Mouse (Mus musculus): Measurements from ENCODE around the gene Rbfox1. TPM values are rescaled to one million over a fixed set of nuclear protein-coding genes. Genes with fewer than 3 reads are reported as not detected.

The Rbfox1 gene
- total RNA-seq, 2 experiments from 2014 or later, result 315 to 328 TPM

GRCm38 (mm10) chr16:6503573-6504331, 618.6 kb downstream of the Rbfox1 start:
- intact Hi-C loops (cut with DNase I), result no loop called here
- DNase-seq (ENCODE audit: low spot score in 2 of 2), result peak; percentile 60 to 78

- intact Hi-C loops (cut with DNase I), result no loop called here
- DNase-seq (ENCODE audit: low spot score in 2 of 2), result no peak
These were observed 623.8 kb downstream of the Rbfox1 start for GRCm38 (mm10) chr16:6508924-6509323.

- peak; percentile 34 to 39 for DNase-seq (ENCODE audit: low spot score in 2 of 2)
- intact Hi-C loops (cut with DNase I), result no loop called here
These were observed 634.3 kb downstream of the Rbfox1 start for GRCm38 (mm10) chr16:6519474-6519873.

- intact Hi-C loops (cut with DNase I), result no loop called here
- DNase-seq (ENCODE audit: low spot score in 2 of 2), result peak; percentile 42 to 61
These were observed 640.5 kb downstream of the Rbfox1 start for GRCm38 (mm10) chr16:6525507-6526170.

GRCm38 (mm10) chr16:6531459-6531858, 646.3 kb downstream of the Rbfox1 start:
- intact Hi-C loops (cut with DNase I), result no loop called here
- DNase-seq (ENCODE audit: low spot score in 2 of 2), result no peak

GRCm38 (mm10) chr16:6532077-6532995, 647.2 kb downstream of the Rbfox1 start:
- DNase-seq (ENCODE audit: low spot score in 2 of 2), result no peak
- intact Hi-C loops (cut with DNase I), result no loop called here

GRCm38 (mm10) chr16:6555776-6556175, 670.6 kb downstream of the Rbfox1 start:
- intact Hi-C loops (cut with DNase I), result no loop called here

GRCm38 (mm10) chr16:6557726-6558125, 672.6 kb downstream of the Rbfox1 start:
- intact Hi-C loops (cut with DNase I), result no loop called here
- DNase-seq (ENCODE audit: low spot score in 2 of 2), result no peak

More at GRCm38 (mm10) chr16:6555776-6556175, 670.6 kb downstream of the Rbfox1 start:
- no peak for DNase-seq (ENCODE audit: low spot score in 2 of 2)

GRCm38 (mm10) chr16:6584700-6585099, 699.5 kb downstream of the Rbfox1 start:
- intact Hi-C loops (cut with DNase I), result no loop called here
- no peak for DNase-seq (ENCODE audit: low spot score in 2 of 2)

GRCm38 (mm10) chr16:6585204-6585603, 700.0 kb downstream of the Rbfox1 start:
- no peak for DNase-seq (ENCODE audit: low spot score in 2 of 2)
- intact Hi-C loops (cut with DNase I), result no loop called here

GRCm38 (mm10) chr16:6616526-6616925, 731.4 kb downstream of the Rbfox1 start:
- no peak for DNase-seq (ENCODE audit: low spot score in 2 of 2)
- intact Hi-C loops (cut with DNase I), result no loop called here

GRCm38 (mm10) chr16:6640330-6640729, 755.2 kb downstream of the Rbfox1 start:
- intact Hi-C loops (cut with DNase I), result no loop called here
- peak in 1 of 2 experiments; percentile 18 for DNase-seq (ENCODE audit: low spot score in 2 of 2)

GRCm38 (mm10) chr16:6646941-6647340, 761.8 kb downstream of the Rbfox1 start:
- no peak for DNase-seq (ENCODE audit: low spot score in 2 of 2)
- intact Hi-C loops (cut with DNase I), result no loop called here

GRCm38 (mm10) chr16:6648753-6649152, 763.6 kb downstream of the Rbfox1 start:
- intact Hi-C loops (cut with DNase I), result no loop called here

GRCm38 (mm10) chr16:6658594-6658993, 773.4 kb downstream of the Rbfox1 start:
- no peak for DNase-seq (ENCODE audit: low spot score in 2 of 2)
- intact Hi-C loops (cut with DNase I), result no loop called here

More at GRCm38 (mm10) chr16:6648753-6649152, 763.6 kb downstream of the Rbfox1 start:
- peak; percentile 39 to 41 for DNase-seq (ENCODE audit: low spot score in 2 of 2)

- DNase-seq (ENCODE audit: low spot score in 2 of 2), result peak in 1 of 2 experiments; percentile 20
- intact Hi-C loops (cut with DNase I), result no loop called here
These were observed 801.1 kb downstream of the Rbfox1 start for GRCm38 (mm10) chr16:6686076-6686757.

- DNase-seq (ENCODE audit: low spot score in 2 of 2), result no peak
- intact Hi-C loops (cut with DNase I), result no loop called here
These were observed 819.7 kb downstream of the Rbfox1 start for GRCm38 (mm10) chr16:6704847-6705246.

- DNase-seq (ENCODE audit: low spot score in 2 of 2), result no peak
- intact Hi-C loops (cut with DNase I), result no loop called here
These were observed 827.2 kb downstream of the Rbfox1 start for GRCm38 (mm10) chr16:6712341-6712740.

- no peak for DNase-seq (ENCODE audit: low spot score in 2 of 2)
- intact Hi-C loops (cut with DNase I), result no loop called here
These were observed 830.1 kb downstream of the Rbfox1 start for GRCm38 (mm10) chr16:6715245-6715644.

Data from left cerebral cortex, postnatal 14 days (tissue).